Mouse (Mus musculus) spleen, adult 2 months (tissue): ENCODE results near the gene Tarbp2. TPM values are rescaled to one million over a fixed set of nuclear protein-coding genes. Genes with fewer than 3 reads are reported as not detected.

Experiments used
- DNase-seq, 2 experiments: peaks; one replicate each; pipeline versions ENCODE4 v3.0.0 to v3.0.0-alpha.2; 2012 to 2021; ENCODE audit warnings: low spot score in 2 of 2, low read depth in 1 of 2
- H3K27ac ChIP-seq: fragments of 200-500 bp; 2 replicates; pipeline ENCODE4 v1.5.1; 2012; ENCODE audit warnings: low read length, inconsistent platforms; ENCODE audit not compliant: insufficient read depth
- H3K27me3 ChIP-seq: fragments of 200-500 bp; 2 replicates; pipeline ENCODE4 v1.6.1; 2012; ENCODE audit warnings: mild to moderate bottlenecking, moderate library complexity, low read length, inconsistent platforms; ENCODE audit not compliant: control insufficient read depth, insufficient read depth
- H3K36me3 ChIP-seq: fragments of 200-500 bp; 2 replicates; pipeline ENCODE4 v1.6.1; 2012; ENCODE audit warnings: mild to moderate bottlenecking, low read length, inconsistent platforms; ENCODE audit not compliant: control insufficient read depth, insufficient read depth
- H3K4me1 ChIP-seq: fragments of 200-500 bp; 2 replicates; pipeline ENCODE4 v1.6.1; 2011; ENCODE audit warnings: inconsistent platforms; ENCODE audit not compliant: control insufficient read depth, insufficient read depth, insufficient read length
- H3K4me3 ChIP-seq: fragments of 200-500 bp; 2 replicates; pipeline ENCODE4 v1.5.1; 2011; ENCODE audit warnings: mild to moderate bottlenecking, inconsistent platforms; ENCODE audit not compliant: insufficient read depth, insufficient read length; ENCODE audit errors: extremely low read depth
- CTCF ChIP-seq: fragments of 200-500 bp; IDR thresholded peaks from 2 replicates; pipeline ENCODE4 v1.5.1; 2011; ENCODE audit warnings: mild to moderate bottlenecking, inconsistent platforms; ENCODE audit not compliant: insufficient read depth, insufficient read length, insufficient replicate concordance; ENCODE audit errors: extremely low read depth
- POLR2A ChIP-seq: fragments of 200-500 bp; IDR thresholded peaks from 2 replicates; pipeline ENCODE4 v1.6.1; 2011; ENCODE audit warnings: low read depth, low read length, inconsistent platforms
- WGBS: fragments of 180-500 bp; shearing (Covaris S2); methylation state at CpG from one replicate; pipeline ENCODE4 v1.1.7; 2018; 5-methylcytosine and 5-hydroxymethylcytosine counted together
- polyA plus RNA-seq: library from polyadenylated mRNA; depleted of rRNA; stranded (reverse); fragments of >200 nt; gene quantifications from 2 replicates; pipeline ENCODE4 v1.2.3, GENCODE M21; 2012; rRNA removed

Tarbp2 gene
- polyA plus RNA-seq, 1 experiment, result 53.9 TPM

DNA sequence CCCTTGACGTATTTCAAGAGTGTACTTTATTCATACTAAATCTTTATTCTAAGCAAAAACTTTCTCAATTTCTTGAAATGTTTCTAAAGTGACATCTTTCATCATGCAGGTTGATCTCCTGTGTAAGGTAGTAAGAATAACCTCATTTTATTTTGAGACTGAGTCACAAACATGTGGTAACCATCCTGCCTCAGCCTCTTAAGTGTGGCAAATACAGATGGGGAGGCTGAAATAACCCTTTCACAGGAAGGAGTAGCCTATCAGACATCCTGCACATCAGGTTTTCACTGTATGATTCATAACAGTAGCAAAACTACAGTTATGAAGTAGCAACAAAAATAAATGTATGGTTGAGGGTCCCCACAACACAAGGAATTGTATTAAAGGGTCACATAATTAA is 37.6 kb downstream of the Tarbp2 start:
- DNase-seq, result no peak
- TF ChIP-seq CTCF, result no peak
- TF ChIP-seq POLR2A, result no peak
- Histone ChIP-seq H3K4me1 (no peaks in the 10 kb centered on the region), H3K36me3 (peaks cover 30% of the 10 kb centered on the region), H3K27ac (no peak overlapping the region), H3K4me3 (no peak overlapping the region), H3K27me3 (no peaks in the 10 kb centered on the region)
- 95% methylated on average over 1 of the region's 1 CpGs for WGBS

DNA sequence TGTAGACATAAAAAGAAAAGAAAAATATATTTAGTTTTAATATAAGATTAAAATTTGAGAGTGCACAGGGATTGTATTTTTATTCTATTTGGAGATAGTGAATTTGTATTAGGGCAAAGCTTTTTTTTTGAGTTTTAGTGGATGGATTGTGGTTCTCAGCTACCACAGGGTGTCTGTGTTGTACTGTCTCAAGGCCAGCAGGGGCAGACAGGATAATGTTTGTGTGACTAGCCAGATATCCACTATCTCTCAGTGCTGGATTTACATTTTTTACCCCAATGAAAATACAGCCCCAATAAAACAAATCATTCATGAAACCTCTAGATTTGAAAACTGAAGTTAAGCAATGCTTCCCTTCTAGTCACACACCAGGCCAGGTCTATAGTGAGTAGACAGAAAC is 39.6 kb downstream of the Tarbp2 start:
- H3K27ac ChIP-seq, result no peak overlapping the region
- H3K36me3 ChIP-seq, result peaks cover 29% of the 10 kb centered on the region
- DNase-seq, result no peak
- H3K27me3 ChIP-seq, result no peaks in the 10 kb centered on the region
- no peaks in the 10 kb centered on the region for H3K4me1 ChIP-seq
- H3K4me3 ChIP-seq, result no peak overlapping the region
- TF ChIP-seq CTCF (no peak), POLR2A (no peak)

DNA sequence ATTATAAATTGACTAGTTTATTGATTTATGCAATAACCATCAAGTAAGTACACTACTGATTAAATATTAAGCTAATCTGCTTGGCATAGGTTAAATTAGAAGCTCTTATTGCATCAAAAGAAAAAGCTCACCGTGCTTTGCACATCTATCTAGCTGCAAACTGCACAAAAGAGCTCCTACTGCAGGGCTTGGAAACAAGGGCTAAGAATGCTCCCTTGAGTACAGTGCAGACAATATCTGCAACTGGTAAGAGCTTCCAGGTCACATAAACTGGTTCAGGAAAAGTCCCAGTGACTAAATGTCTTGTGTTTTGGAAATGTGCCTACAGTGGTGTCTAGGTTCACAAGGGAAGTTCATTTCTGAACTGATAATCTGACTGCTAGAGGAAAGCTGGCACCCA is 44.5 kb downstream of the Tarbp2 start:
- Histone ChIP-seq H3K27me3 (no peaks in the 10 kb centered on the region), H3K4me1 (no peaks in the 10 kb centered on the region), H3K27ac (no peak overlapping the region), H3K4me3 (no peak overlapping the region), H3K36me3 (peaks cover 15% of the 10 kb centered on the region)
- DNase-seq, result no peak
- WGBS, result 94% methylated on average over 1 of the region's 1 CpGs
- TF ChIP-seq POLR2A (no peak), CTCF (no peak)

DNA sequence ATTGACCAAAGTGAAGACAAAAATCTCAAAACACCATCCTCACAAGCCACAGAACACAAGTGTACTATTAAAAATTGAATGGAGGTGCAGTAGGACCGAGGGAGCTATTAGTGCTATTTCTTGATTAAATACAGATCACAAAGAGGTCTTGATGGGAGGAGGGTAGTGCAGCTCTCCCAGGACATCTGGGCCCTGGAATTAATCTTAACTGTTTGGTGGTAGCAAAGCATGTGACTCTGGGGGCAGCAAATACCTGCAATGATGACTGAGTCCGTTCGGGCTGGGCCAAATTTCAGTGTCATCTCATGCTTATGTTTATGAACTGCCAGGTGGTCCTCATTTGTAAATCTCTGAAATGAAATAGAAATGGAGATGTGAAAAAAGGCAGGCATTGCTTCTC is 45.1 kb downstream of the Tarbp2 start:
- Histone ChIP-seq H3K27me3 (no peaks in the 10 kb centered on the region), H3K4me1 (no peaks in the 10 kb centered on the region), H3K4me3 (no peak overlapping the region), H3K36me3 (peaks cover 15% of the 10 kb centered on the region), H3K27ac (no peak overlapping the region)
- no peak for DNase-seq
- TF ChIP-seq POLR2A, result no peak
- TF ChIP-seq CTCF, result no peak
- WGBS, result 94% methylated on average over 3 of the region's 3 CpGs

DNA sequence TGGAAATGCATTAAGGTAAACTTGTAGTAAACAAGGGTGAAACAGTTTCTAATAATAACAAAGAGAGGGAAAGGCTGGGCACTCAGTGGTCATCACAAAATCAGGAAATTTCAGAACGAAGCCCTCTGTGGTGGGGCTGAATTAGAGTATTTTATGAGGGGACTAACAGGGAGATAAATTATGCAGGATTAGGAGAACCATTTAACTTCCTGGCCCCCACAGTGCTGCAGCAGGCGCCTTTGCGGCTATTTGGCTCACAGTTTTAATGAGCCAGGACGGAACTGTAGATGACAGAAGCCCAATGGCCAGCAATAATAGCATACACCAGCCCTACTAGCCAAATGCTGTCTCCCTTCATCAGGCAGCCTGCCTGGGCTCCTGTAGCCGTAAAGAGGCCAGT is 45.7 kb downstream of the Tarbp2 start:
- no peaks in the 10 kb centered on the region for H3K4me1 ChIP-seq
- no peak overlapping the region for H3K4me3 ChIP-seq
- H3K27ac ChIP-seq, result no peak overlapping the region
- no peak for DNase-seq
- H3K36me3 ChIP-seq, result peaks cover 15% of the 10 kb centered on the region
- TF ChIP-seq POLR2A (no peak), CTCF (no peak)
- whole genome bisulfite sequencing, result 99% methylated on average over 5 of the region's 5 CpGs
- no peaks in the 10 kb centered on the region for H3K27me3 ChIP-seq

DNA sequence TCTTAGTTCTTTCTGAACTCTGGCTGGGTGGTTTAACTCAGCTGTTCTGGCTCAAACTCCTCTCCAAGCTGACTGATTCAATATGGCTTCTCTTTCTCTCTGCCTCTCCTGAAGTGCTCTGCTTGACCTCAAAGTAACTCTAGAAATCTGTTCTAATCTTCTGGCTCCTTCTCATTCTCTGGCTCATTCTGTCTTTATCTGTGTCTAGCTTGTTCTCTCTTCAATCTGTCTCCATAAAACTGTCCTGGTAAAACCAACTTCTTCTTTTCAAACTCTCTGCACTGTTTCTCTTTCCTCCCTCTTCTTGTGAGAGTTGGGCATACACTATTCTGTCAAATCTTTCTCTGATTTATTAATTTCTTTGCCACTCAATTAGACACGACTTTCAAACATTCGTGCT is 49.9 kb downstream of the Tarbp2 start:
- WGBS, result 52% methylated on average over 2 of the region's 2 CpGs
- no peak overlapping the region for H3K27ac ChIP-seq
- no peak overlapping the region; the same call in 1 of the 2 replicates for H3K4me3 ChIP-seq
- no peak for DNase-seq
- peaks cover 6% of the 10 kb centered on the region for H3K36me3 ChIP-seq
- H3K27me3 ChIP-seq, result no peaks in the 10 kb centered on the region
- no peaks in the 10 kb centered on the region for H3K4me1 ChIP-seq
- TF ChIP-seq POLR2A, result no peak
- TF ChIP-seq CTCF, result no peak

DNA sequence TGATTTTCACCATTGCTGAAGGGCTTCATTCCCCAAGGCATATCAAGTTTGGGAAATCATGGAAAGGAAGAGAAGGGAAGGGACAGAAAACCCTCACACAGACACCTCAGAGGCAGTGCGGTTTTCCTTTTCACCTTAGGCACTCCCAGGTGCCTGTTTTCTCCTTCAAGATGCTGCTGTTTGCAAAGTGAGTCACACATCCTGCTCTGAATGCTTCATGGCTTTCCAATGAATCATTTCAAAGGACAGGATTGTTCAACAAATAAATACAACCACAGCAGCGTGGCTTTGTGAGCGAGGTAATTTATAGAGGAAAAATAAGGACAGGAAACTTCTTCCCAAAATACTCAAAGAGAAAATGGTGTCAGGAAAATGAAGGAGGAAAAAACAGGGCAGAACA is 54.1 kb downstream of the Tarbp2 start:
- Histone ChIP-seq H3K27me3 (no peaks in the 10 kb centered on the region), H3K4me3 (no peak overlapping the region), H3K27ac (no peak overlapping the region; the same call in 1 of the 2 replicates), H3K4me1 (no peaks in the 10 kb centered on the region), H3K36me3 (peaks cover 1% of the 10 kb centered on the region; the same call in 1 of the 2 replicates)
- no peak for DNase-seq
- 90% methylated on average over 3 of the region's 3 CpGs for WGBS
- TF ChIP-seq CTCF (no peak), POLR2A (no peak)

Other genes with a start within 250 kb of the Tarbp2 start
- gene Gm9918, start 247.6 kb upstream of the Tarbp2 start, polyA plus RNA-seq, result 0.05 TPM in 1 of 2 replicates, not detected in the other
- 57.8 and 79.8 TPM in 2 replicates for gene Mfsd5, start 238.7 kb upstream of the Tarbp2 start, polyA plus RNA-seq
- 8.9 and 15.1 TPM in 2 replicates for gene Espl1, start 221.9 kb upstream of the Tarbp2 start, polyA plus RNA-seq
- 51.9 and 63.6 TPM in 2 replicates for gene Pfdn5, start 192.1 kb upstream of the Tarbp2 start, polyA plus RNA-seq
- 41.9 and 48.4 TPM in 2 replicates for gene Myg1, start 186.5 kb upstream of the Tarbp2 start, polyA plus RNA-seq
- gene Aaas, start 167.4 kb upstream of the Tarbp2 start, polyA plus RNA-seq, result 51.9 and 55.8 TPM in 2 replicates
- gene Sp7, start 151.0 kb upstream of the Tarbp2 start, polyA plus RNA-seq, result not detected in 2 replicates
- gene Sp1, start 112.0 kb upstream of the Tarbp2 start, polyA plus RNA-seq, result 19.6 and 22.7 TPM in 2 replicates
- gene Amhr2, start 72.8 kb upstream of the Tarbp2 start, polyA plus RNA-seq, result 0.56 and 0.66 TPM in 2 replicates
- gene Prr13, start 59.2 kb upstream of the Tarbp2 start, polyA plus RNA-seq, result 170 and 215 TPM in 2 replicates
- 378 and 426 TPM in 2 replicates for gene Pcbp2, start 47.7 kb upstream of the Tarbp2 start, polyA plus RNA-seq
- not detected in 2 replicates for gene Gm10337, start 14.5 kb upstream of the Tarbp2 start, polyA plus RNA-seq
- 2.1 TPM in 2 replicates for gene Map3k12, start 1.1 kb upstream of the Tarbp2 start, polyA plus RNA-seq
- gene Npff, start 6.8 kb downstream of the Tarbp2 start, polyA plus RNA-seq, result 6.7 and 8.1 TPM in 2 replicates
- not detected in 2 replicates for gene Gm28047, start 106.9 kb downstream of the Tarbp2 start, polyA plus RNA-seq
- gene Atf7, start 107.3 kb downstream of the Tarbp2 start, polyA plus RNA-seq, result 70.2 and 71.8 TPM in 2 replicates
- gene Atp5g2, start 154.2 kb downstream of the Tarbp2 start, polyA plus RNA-seq, result 249 and 253 TPM in 2 replicates
- 29.6 and 34.9 TPM in 2 replicates for gene Calcoco1, start 204.0 kb downstream of the Tarbp2 start, polyA plus RNA-seq